In the genomic region with DNA sequence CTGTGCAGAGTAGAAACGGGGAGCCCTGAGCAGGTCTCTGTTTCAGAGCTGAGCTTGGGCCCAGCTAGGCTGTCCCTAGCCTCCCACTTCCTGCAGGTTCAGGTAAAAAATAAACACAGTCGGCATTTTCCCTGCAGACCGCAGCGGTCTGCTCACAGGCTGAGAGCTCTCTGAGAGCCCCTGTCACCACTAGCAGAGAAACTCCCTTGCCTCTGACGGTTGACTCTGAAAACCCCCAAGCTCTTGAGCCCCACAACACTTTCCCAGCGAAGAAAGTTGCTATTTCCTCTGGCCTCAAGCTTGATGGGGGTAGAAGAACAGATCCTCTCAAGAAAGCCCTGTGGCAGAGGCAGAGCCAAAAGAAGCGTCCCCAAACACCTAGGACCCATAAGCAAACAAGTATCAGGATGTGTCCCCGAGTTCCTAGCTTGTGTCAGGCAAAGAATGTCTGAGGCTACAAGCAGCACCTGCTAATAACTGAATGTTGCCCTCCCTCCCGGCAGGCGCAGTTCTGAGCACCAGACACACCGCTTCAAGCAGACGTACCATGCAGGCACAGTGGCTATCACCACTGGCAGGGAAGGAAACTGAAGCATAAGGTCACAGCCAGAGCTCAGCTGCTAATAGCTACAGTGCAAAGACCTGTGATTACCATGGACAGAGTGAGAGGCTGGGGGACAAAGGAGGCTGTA, we compare ENCODE assay signal across 16 mouse cellular contexts. TPM values are rescaled to one million over a fixed set of nuclear protein-coding genes. Genes with fewer than 3 reads are reported as not detected.
DNase-seq lines count a peak whose midpoint lies in the region; ATAC-seq lines count a peak whose summit lies in the region.
"Had no signal": no experiment of that assay in that cellular context is flagged by ENCODE, and none has a peak within 500 bp of the region (broad histone marks: within the 10 kb centered on the region; RNA-seq: fewer than 3 reads in every experiment).

No protein-coding gene starts in this region.

- H3K4me2 ChIP-seq in lung, embryonic 16.5 days (ENCODE audit: low read depth, low read length) = no peak overlapping the region
- H3K4me2 ChIP-seq: embryonic facial prominence, embryonic 13.5 days; limb, embryonic 12.5 days; stomach, embryonic 15.5 days had no signal

- H3K27ac ChIP-seq in lung, embryonic 16.5 days (ENCODE audit: low read length) = peak overlapping the region; percentile 66
- H3K27ac ChIP-seq in limb, embryonic 10.5 days = peak overlapping the region; percentile 15
- H3K27ac ChIP-seq: embryonic facial prominence, embryonic 13.5 days; limb, embryonic 12.5 days; macrophage; stomach, embryonic 15.5 days had no signal

- WGBS in lung, embryonic 16.5 days = 33% methylated on average over 12 of the region's 12 CpGs
- WGBS in limb, embryonic 10.5 days = 83% methylated on average over 12 of the region's 12 CpGs

- peak overlapping the region; percentile 45 for H3K9ac ChIP-seq in lung, embryonic 16.5 days (ENCODE audit: low read length)
- H3K9ac ChIP-seq: limb, embryonic 12.5 days; stomach, embryonic 15.5 days had no signal

- no peak overlapping the region for H3K4me3 ChIP-seq in lung, embryonic 16.5 days (ENCODE audit: low read length)
- H3K4me3 ChIP-seq in limb, embryonic 10.5 days = no peak overlapping the region
- H3K4me3 ChIP-seq: embryonic facial prominence, embryonic 13.5 days; limb, embryonic 12.5 days; stomach, embryonic 15.5 days had no signal

- H3K36me3 ChIP-seq in lung, embryonic 16.5 days (ENCODE audit: control insufficient read depth, insufficient read depth, low read length) = no peaks in the 10 kb centered on the region; the same call in 1 of the 2 replicates
- H3K36me3 ChIP-seq in limb, embryonic 10.5 days = peaks cover 48% of the 10 kb centered on the region
- H3K36me3 ChIP-seq: embryonic facial prominence, embryonic 13.5 days; limb, embryonic 12.5 days; stomach, embryonic 15.5 days had no signal

- H3K27me3 ChIP-seq in lung, embryonic 16.5 days (ENCODE audit: control insufficient read depth, insufficient read depth, low read depth, low read length) = no peaks in the 10 kb centered on the region
- no peaks in the 10 kb centered on the region for H3K27me3 ChIP-seq in limb, embryonic 10.5 days (ENCODE audit: low read depth, poor library complexity, severe bottlenecking)
- H3K27me3 ChIP-seq: embryonic facial prominence, embryonic 13.5 days; limb, embryonic 12.5 days; stomach, embryonic 15.5 days had no signal

- peaks cover 37% of the 10 kb centered on the region for H3K4me1 ChIP-seq in lung, embryonic 16.5 days (replicated peaks; ENCODE audit: control insufficient read depth, insufficient read depth, low read length)
- peaks cover 32% of the 10 kb centered on the region for H3K4me1 ChIP-seq in limb, embryonic 10.5 days

- no peaks in the 10 kb centered on the region for H3K9me3 ChIP-seq in lung, embryonic 16.5 days (ENCODE audit: control insufficient read depth, low read length)
- H3K9me3 ChIP-seq in limb, embryonic 10.5 days (replicated peaks) = no peaks in the 10 kb centered on the region
- H3K9me3 ChIP-seq: embryonic facial prominence, embryonic 13.5 days; limb, embryonic 12.5 days; stomach, embryonic 15.5 days had no signal

- peak; percentile 24; the same call in 1 of the 2 replicates for ATAC-seq in lung, embryonic 16.5 days (ENCODE audit: low read depth)

- DNase-seq in gastrocnemius, postnatal 25 days = peak; percentile 5
- no peak for DNase-seq in gastrocnemius, adult 8-10 months (ENCODE audit: low spot score in 2 of 2)
- no peak for DNase-seq in lung, postnatal 14 days
- DNase-seq in limb, embryonic 10.5 days (ENCODE audit: low spot score) = no peak
- peak; percentile 46 to 61 for DNase-seq in thymus, postnatal 10 days (ENCODE audit: low spot score in 2 of 2)
- no peak for DNase-seq in urinary bladder, adult 18-20 months (ENCODE audit: low spot score in 2 of 2)
- DNase-seq in B cell, adult 2 months = no peak
- DNase-seq: cerebellum, adult 8-10 months; kidney, adult 2 months had no signal

RNA-seq across cellular contexts. Expression of a gene that starts 17.1 kb away (rescaled TPM):
- 1 to 10 TPM in 1 of 2 experiments, under 1 TPM in 1; 0.36 to 1.0 TPM for total RNA-seq in gastrocnemius, postnatal 25 days (2021)
- under 1 TPM; 0.31 to 0.39 (median 0.34) TPM for total RNA-seq in gastrocnemius, adult 8-10 months (2022)
- 16.4 and 19.9 TPM in 2 replicates for polyA plus RNA-seq in lung, embryonic 16.5 days (2015; fragmentation: Nextera tagmentation; extraction: Ambion mirVana)
- 24.4 and 41.7 TPM in 2 replicates for polyA plus RNA-seq in limb, embryonic 10.5 days (2016; fragmentation: Nextera tagmentation; extraction: Ambion mirVana)

RNA-seq across cellular contexts. Expression of a gene that starts 34.0 kb away (rescaled TPM):
- 100 to 1,000 TPM; 255 to 270 TPM for total RNA-seq in gastrocnemius, postnatal 25 days (2021)
- total RNA-seq in gastrocnemius, adult 8-10 months (2022) = 100 to 1,000 TPM; 285 to 312 (median 290) TPM
- 812 and 833 TPM in 2 replicates for polyA plus RNA-seq in lung, embryonic 16.5 days (2015; fragmentation: Nextera tagmentation; extraction: Ambion mirVana)
- 876 and 900 TPM in 2 replicates for polyA plus RNA-seq in limb, embryonic 10.5 days (2016; fragmentation: Nextera tagmentation; extraction: Ambion mirVana)

RNA-seq across cellular contexts. Expression of a gene that starts 52.0 kb away (rescaled TPM):
- total RNA-seq in gastrocnemius, postnatal 25 days (2021) = not detected
- total RNA-seq in gastrocnemius, adult 8-10 months (2022) = not detected
- polyA plus RNA-seq in lung, embryonic 16.5 days (2015; fragmentation: Nextera tagmentation; extraction: Ambion mirVana) = not detected in 2 replicates
- not detected in 2 replicates for polyA plus RNA-seq in limb, embryonic 10.5 days (2016; fragmentation: Nextera tagmentation; extraction: Ambion mirVana)
- polyA plus RNA-seq: C2C12; embryonic facial prominence, embryonic 13.5 days; heart, postnatal 0 days; kidney, adult 2 months; limb, embryonic 12.5 days; macrophage; stomach, embryonic 15.5 days had no signal

Comparison
In these comparisons a context has a peak if more than half of its experiments do, and no peak if none do; other contexts are left out.
1. DNase-seq: peak in gastrocnemius, postnatal 25 days (single experiment) and thymus, postnatal 10 days (2 of 2); none in gastrocnemius, adult 8-10 months (0 of 2), lung, postnatal 14 days (single experiment), limb, embryonic 10.5 days (single experiment), urinary bladder, adult 18-20 months (0 of 2) and B cell, adult 2 months (0 of 2).